Mouse (Mus musculus) testis, adult 2 months (tissue): ENCODE results near the gene Acsl1. TPM values are rescaled to one million over a fixed set of nuclear protein-coding genes. Genes with fewer than 3 reads are reported as not detected.

ENCODE experiments used
- H3K27ac ChIP-seq: fragments of 200-500 bp; 2 replicates; pipeline ENCODE4 v1.5.1; 2012; ENCODE audit warnings: low read depth, low read length; ENCODE audit not compliant: control insufficient read depth, insufficient read depth
- H3K27me3 ChIP-seq: fragments of 200-500 bp; 2 replicates; pipeline ENCODE4 v1.6.1; 2012; ENCODE audit warnings: mild to moderate bottlenecking, low read length, moderate library complexity; ENCODE audit not compliant: control insufficient read depth, insufficient read depth
- H3K36me3 ChIP-seq: fragments of 200-500 bp; 2 replicates; pipeline ENCODE4 v1.6.1; 2012; ENCODE audit warnings: mild to moderate bottlenecking, low read length; ENCODE audit not compliant: control insufficient read depth, insufficient read depth
- H3K4me1 ChIP-seq: fragments of 200-500 bp; 2 replicates; pipeline ENCODE4 v1.6.1; 2012; ENCODE audit warnings: low read length; ENCODE audit not compliant: control insufficient read depth, insufficient read depth
- H3K4me3 ChIP-seq: fragments of 200-500 bp; 2 replicates; pipeline ENCODE4 v1.5.1; 2012; ENCODE audit warnings: low read depth, mild to moderate bottlenecking, low read length, moderate library complexity, mixed read lengths; ENCODE audit not compliant: control insufficient read depth
- CTCF ChIP-seq: fragments of 200-500 bp; IDR thresholded peaks from 2 replicates; pipeline ENCODE4 v1.5.1; 2012; ENCODE audit warnings: low read depth, mild to moderate bottlenecking, inconsistent platforms, low read length, moderate library complexity; ENCODE audit not compliant: control insufficient read depth, insufficient read depth, insufficient replicate concordance
- POLR2A ChIP-seq: fragments of 200-500 bp; IDR thresholded peaks from 2 replicates; pipeline ENCODE4 v1.6.1; 2012; ENCODE audit warnings: low read depth, mild to moderate bottlenecking, inconsistent platforms, low read length, moderate library complexity; ENCODE audit not compliant: control insufficient read depth
- polyA plus RNA-seq: library from polyadenylated mRNA; depleted of rRNA; stranded (reverse); fragments of >200 nt; gene quantifications from 2 replicates; pipeline ENCODE4 v1.2.3, GENCODE M21; 2012; rRNA removed

Gene Acsl1
- polyA plus RNA-seq = 728 and 743 TPM in 2 replicates

- H3K4me3 ChIP-seq = peak within 1 kb of the TSS; percentile 90
- peak within 1 kb of the TSS; percentile 76 for H3K27ac ChIP-seq
- H3K27me3 ChIP-seq = no peaks in the 10 kb centered on the region
- H3K36me3 ChIP-seq = no peaks in the 10 kb centered on the region
- TF ChIP-seq POLR2A = peak; percentile 86
- no peak for TF ChIP-seq CTCF
- peaks cover 3% of the 10 kb centered on the region; the same call in 1 of the 2 replicates for H3K4me1 ChIP-seq
Observed at GRCm38 (mm10) chr8:46470792-46471781, at the start of gene Acsl1. Gene Acsl1 (plus strand): TSS chr8:46471037.

GRCm38 (mm10) chr8:46421515-46421914 lies 49.3 kb upstream of the Acsl1 start:
- no peaks in the 10 kb centered on the region for H3K36me3 ChIP-seq
- no peak overlapping the region for H3K27ac ChIP-seq
- no peaks in the 10 kb centered on the region for H3K27me3 ChIP-seq
- TF ChIP-seq POLR2A (no peak), CTCF (no peak)
- no peaks in the 10 kb centered on the region for H3K4me1 ChIP-seq
- H3K4me3 ChIP-seq = no peak overlapping the region

DNA sequence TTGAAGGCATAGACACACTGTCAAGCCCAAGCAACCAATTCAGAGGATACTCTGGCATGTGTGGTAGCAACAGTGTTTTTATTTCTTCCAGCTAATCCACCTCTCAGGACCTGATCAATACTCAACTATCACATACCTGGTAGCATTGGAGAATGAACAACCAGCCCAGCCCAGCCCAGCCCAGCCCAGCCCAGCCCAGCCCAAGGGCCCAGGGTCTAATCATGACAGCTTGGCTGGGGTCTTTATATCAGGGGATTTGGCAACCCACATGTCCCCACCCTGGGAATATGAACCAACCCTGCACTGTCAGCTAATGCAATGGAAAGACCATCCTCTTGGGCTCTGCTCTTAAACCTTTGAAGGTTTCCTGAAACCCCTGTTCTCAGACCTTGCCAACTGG lies 42.9 kb upstream of the Acsl1 start:
- Histone ChIP-seq H3K4me3 (no peak overlapping the region), H3K27me3 (no peaks in the 10 kb centered on the region), H3K27ac (no peak overlapping the region), H3K36me3 (no peaks in the 10 kb centered on the region), H3K4me1 (no peaks in the 10 kb centered on the region)
- TF ChIP-seq POLR2A = no peak
- TF ChIP-seq CTCF = no peak

DNA sequence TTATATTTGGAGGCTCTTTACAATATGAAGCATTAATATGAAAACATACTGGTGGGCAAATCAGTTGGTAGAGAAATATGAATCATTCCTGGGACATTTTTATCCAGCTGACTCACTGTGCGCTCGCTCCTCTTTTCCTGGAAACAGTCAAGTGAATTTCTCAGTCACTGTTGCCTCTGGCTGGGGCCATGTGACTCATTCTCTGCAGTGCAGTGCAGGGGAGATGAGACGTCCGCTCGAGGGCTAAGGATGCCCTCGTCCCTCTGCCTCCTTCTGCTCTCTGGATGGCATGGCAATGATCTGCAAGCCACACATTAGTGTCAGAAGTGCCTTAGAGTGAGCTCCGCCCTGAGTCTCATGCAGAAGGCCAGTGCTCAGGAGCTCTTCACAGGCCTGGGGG lies 41.0 kb upstream of the Acsl1 start:
- TF ChIP-seq CTCF (no peak), POLR2A (no peak)
- Histone ChIP-seq H3K27ac (no peak overlapping the region), H3K36me3 (no peaks in the 10 kb centered on the region)

DNA sequence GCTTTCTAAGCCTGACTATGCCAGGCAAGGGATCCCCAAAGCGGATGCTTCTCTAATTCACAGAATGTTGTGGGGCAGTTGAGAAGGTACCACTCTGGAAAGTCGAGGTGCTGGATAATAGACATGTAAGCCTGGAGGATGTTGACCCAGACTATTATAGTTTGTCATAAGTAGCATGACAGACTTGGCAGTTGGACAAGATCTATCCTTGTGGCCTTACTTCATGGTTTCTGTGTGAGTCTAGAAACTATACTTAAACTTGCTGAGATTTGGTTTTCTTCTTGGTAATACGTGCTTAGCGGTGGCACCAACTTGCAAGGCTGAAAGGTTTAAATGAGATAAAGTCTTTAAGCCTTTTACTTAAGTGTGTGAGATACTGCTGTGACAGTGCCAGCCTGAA lies 38.9 kb upstream of the Acsl1 start:
- Histone ChIP-seq H3K4me3 (no peak overlapping the region), H3K27ac (no peak overlapping the region), H3K36me3 (no peaks in the 10 kb centered on the region), H3K27me3 (no peaks in the 10 kb centered on the region), H3K4me1 (no peaks in the 10 kb centered on the region)
- TF ChIP-seq CTCF (no peak), POLR2A (no peak)

More for the DNA sequence above, 41.0 kb upstream of the Acsl1 start:
- H3K4me1 ChIP-seq = no peaks in the 10 kb centered on the region
- H3K4me3 ChIP-seq = no peak overlapping the region
- H3K27me3 ChIP-seq = no peaks in the 10 kb centered on the region

DNA sequence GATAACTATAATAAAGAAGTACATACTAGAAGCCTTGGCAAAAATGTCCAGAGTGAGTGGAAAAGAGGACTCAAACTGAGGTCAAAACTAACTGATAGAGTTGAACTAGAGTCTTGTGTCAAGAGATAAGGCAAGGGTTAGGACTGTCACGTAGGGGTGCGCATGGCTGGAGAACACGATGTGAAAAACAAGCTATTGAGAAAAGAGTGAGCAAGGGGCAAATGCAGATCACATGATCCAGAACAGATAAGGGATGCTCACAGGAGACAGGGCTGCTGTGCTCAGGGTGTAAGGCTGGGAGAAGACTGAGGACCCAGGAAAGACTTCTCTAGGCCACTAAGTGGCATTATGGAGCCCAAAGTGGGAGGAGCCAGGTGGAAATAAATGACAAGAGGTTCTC lies 38.3 kb upstream of the Acsl1 start:
- TF ChIP-seq CTCF (no peak), POLR2A (no peak)
- Histone ChIP-seq H3K36me3 (no peaks in the 10 kb centered on the region), H3K27ac (no peak overlapping the region), H3K4me1 (no peaks in the 10 kb centered on the region), H3K4me3 (no peak overlapping the region), H3K27me3 (no peaks in the 10 kb centered on the region)

DNA sequence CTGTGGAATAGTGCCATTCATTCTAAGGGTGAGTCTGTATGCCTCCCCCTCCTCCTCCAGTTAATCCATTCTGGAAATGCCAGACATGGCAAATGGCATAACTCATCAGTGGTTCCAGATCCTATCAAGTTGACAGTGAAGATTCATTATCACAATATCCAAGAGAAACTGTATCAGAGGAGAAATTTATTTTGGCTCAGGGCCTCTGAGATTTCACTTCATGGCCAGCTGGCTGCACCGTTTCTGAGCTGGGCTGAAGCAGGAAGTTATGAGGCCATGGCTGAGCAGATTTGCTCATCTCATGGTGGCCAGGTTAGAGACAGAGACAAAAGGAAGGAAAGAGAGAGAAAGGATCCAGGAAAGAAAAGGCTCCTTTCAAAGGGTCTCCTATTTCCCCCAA lies 37.2 kb upstream of the Acsl1 start:
- H3K4me1 ChIP-seq = peaks cover 7% of the 10 kb centered on the region
- no peak overlapping the region for H3K27ac ChIP-seq
- TF ChIP-seq POLR2A (no peak), CTCF (no peak)
- no peaks in the 10 kb centered on the region for H3K36me3 ChIP-seq
- no peaks in the 10 kb centered on the region for H3K27me3 ChIP-seq
- no peak overlapping the region for H3K4me3 ChIP-seq
